Mouse (Mus musculus): Measurements from ENCODE around the gene Asb6.

DNA sequence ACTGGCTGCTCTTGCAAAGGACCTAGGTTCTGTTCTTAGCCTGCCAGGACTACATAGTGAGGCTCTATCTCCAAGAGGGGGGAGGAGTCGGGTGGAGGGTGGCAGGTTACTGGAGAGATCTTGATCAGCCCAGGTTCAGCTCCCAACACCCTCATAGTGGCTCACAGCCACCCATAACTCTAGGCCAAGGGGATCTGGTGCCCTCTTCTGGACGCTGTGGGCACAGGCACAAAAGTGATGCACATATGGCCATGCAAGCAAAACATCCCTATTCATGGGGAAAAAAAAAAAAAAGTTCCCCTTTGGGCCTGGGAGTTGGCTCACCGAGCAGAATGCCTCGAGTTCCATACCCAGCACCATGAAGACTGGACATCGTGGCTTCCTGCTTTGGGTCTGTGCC is 818 bp downstream of the Asb6 start:
- TF ChIP-seq GATA1 (IDR thresholded peaks at IDR 0.05; ENCODE audit: borderline replicate concordance, low read length): no peak
- TF ChIP-seq FLI1 (IDR thresholded peaks at IDR 0.05; ENCODE audit: low read length): no peak

Measured in megakaryocyte, embryonic 14.5 days (primary cell).